Mouse (Mus musculus): Measurements from ENCODE around the gene Nrip1.

DNA sequence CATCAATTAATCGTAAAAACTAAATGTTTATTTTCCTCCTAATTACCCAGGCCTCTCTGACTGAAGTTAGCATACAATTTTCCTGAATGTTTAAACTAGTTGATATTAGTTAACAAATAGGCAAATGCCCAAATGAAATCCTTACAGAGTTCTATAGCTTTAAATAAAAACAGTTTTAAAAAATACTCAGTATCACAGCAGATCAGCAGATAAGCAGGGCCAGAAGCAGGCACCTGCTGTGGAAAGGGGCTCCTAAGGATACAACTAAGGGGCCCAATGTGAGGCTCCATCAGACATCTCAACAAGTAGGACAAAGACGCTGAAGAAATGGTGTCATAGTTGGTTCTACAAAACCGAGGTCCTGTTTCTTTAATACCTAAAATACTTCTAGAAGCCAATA lies 58.0 kb downstream of the Nrip1 start:
- TF ChIP-seq POLR2A (IDR thresholded peaks at IDR 0.05; ENCODE audit: insufficient read depth, low read depth, low read length): no peak
- TF ChIP-seq CTCF (IDR thresholded peaks at IDR 0.05; ENCODE audit: insufficient read depth, low read depth, low read length): no peak
